Mouse (Mus musculus): ENCODE measurements around the gene Snx21. TPM values are rescaled to one million over a fixed set of nuclear protein-coding genes. Genes with fewer than 3 reads are reported as not detected.

Gene Snx21
- total RNA-seq, 2 experiments from 2014 or later = 29.2 to 35.3 TPM

- DNase-seq = peak; percentile 96 to 98
These were observed 16.2 kb upstream of the Snx21 start, which contains the start of gene Ube2c for GRCm38 (mm10) chr2:164769258-164770037. Gene Ube2c (plus strand): TSS chr2:164769898.

GRCm38 (mm10) chr2:164770279-164770678 lies 15.3 kb upstream of the Snx21 start:
- DNase-seq = no peak

GRCm38 (mm10) chr2:164771123-164771522 lies 14.5 kb upstream of the Snx21 start:
- DNase-seq = no peak

GRCm38 (mm10) chr2:164773229-164773988 lies 12.2 kb upstream of the Snx21 start:
- DNase-seq = no peak

GRCm38 (mm10) chr2:164773989-164774364 lies 11.6 kb upstream of the Snx21 start:
- no peak for DNase-seq

GRCm38 (mm10) chr2:164776130-164776529 lies 9.5 kb upstream of the Snx21 start:
- DNase-seq = no peak

GRCm38 (mm10) chr2:164776801-164777200 lies 8.8 kb upstream of the Snx21 start:
- DNase-seq = no peak

GRCm38 (mm10) chr2:164777246-164778014 lies 8.2 kb upstream of the Snx21 start:
- DNase-seq = no peak

- no peak for DNase-seq
These were observed 7.7 kb upstream of the Snx21 start for GRCm38 (mm10) chr2:164778015-164778287.

- no peak for DNase-seq
These were observed 6.8 kb upstream of the Snx21 start for GRCm38 (mm10) chr2:164778809-164779208.

- no peak for DNase-seq
These were observed 6.0 kb upstream of the Snx21 start, which contains the start of gene Tnnc2 for GRCm38 (mm10) chr2:164779481-164780086. Gene Tnnc2 (minus strand): TSS chr2:164779967.

- no peak for DNase-seq
These were observed 3.7 kb upstream of the Snx21 start for GRCm38 (mm10) chr2:164781876-164782275.

GRCm38 (mm10) chr2:164783926-164784581 lies 1.6 kb upstream of the Snx21 start:
- DNase-seq = peak in 1 of 2 experiments; percentile 22

- DNase-seq = peak in 1 of 2 experiments; percentile 28
These were observed 678 bp upstream of the Snx21 start for GRCm38 (mm10) chr2:164784869-164785420.

- DNase-seq = peak in 1 of 2 experiments; percentile 18
These were observed 814 bp downstream of the Snx21 start for GRCm38 (mm10) chr2:164786388-164786885.

- DNase-seq = no peak
These were observed 1.4 kb downstream of the Snx21 start for GRCm38 (mm10) chr2:164787032-164787431.

- DNase-seq = peak in 1 of 2 experiments; percentile 19
These were observed 2.2 kb downstream of the Snx21 start for GRCm38 (mm10) chr2:164787779-164788178.

- DNase-seq = no peak
These were observed 2.8 kb downstream of the Snx21 start for GRCm38 (mm10) chr2:164788411-164788810.

- peak in 1 of 2 experiments; percentile 55 for DNase-seq
These were observed 4.8 kb downstream of the Snx21 start for GRCm38 (mm10) chr2:164790451-164790850.

GRCm38 (mm10) chr2:164791841-164792261 lies 6.2 kb downstream of the Snx21 start:
- DNase-seq = peak in 1 of 2 experiments; percentile 41
